Mouse (Mus musculus): ENCODE data around the gene Atp7a. TPM values are rescaled to one million over a fixed set of nuclear protein-coding genes. Genes with fewer than 3 reads are reported as not detected.

Atp7a gene
- polyA plus RNA-seq, 1 experiment = 10.7 TPM

DNA sequence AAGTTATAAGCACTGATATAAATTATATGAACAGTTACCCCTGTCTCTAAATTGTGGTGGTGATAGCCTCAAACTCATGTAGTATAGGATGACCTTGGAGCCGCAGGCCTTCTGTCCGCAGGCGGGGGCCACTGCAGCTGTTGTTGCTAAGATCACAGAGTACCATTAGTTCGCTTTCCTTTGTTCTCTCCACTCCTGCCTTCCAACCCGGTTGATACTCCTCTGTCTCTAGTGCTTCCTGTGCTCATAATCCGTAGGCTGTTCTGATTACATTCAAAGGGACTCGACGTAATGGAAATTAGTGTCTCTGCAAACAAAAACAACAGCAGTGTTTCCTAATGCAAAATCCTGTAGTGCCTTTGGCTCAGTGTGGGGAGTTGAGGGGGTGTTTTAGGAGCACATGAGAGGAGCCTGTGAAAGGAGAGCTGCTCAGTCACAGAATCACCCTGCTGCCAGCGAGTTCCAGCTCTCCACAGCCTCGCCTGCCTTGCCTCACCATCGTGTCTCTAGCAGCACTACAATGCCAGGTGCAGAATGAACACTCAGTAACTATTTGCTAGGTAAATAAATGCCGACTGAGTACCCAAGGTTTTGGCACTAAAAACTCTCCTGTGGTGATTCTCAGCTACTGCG, 53.9 kb downstream of the Atp7a start:
- no peak for DNase-seq (ENCODE audit: low read depth)

GRCm38 (mm10) chrX:106082518-106082917, 55.4 kb downstream of the Atp7a start:
- no peak for DNase-seq (ENCODE audit: low read depth)

- no peak for DNase-seq (ENCODE audit: low read depth)
These were observed 58.1 kb downstream of the Atp7a start for GRCm38 (mm10) chrX:106085132-106085531.

GRCm38 (mm10) chrX:106085564-106085963, 58.5 kb downstream of the Atp7a start:
- no peak for DNase-seq (ENCODE audit: low read depth)

DNA sequence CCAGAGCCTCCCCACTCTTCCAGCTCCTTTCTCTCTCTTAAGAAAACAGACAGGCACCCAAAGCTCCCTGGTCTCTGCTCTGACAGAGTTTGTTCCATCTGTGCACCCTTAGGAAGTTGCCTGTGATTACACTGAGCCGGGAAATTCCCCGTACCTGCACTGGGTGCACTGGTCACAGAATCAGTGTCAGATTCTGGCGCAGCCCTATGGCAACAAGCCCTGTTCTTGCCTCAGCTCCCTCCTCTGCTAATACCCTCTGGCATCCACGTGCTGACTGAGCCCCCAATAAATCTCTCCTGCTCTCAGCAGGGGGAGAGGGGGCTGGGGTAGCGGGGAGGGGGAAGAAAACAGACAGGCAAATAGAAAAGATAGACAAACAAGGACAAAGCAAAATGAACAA, 65.9 kb downstream of the Atp7a start:
- DNase-seq (ENCODE audit: low read depth) = no peak

DNA sequence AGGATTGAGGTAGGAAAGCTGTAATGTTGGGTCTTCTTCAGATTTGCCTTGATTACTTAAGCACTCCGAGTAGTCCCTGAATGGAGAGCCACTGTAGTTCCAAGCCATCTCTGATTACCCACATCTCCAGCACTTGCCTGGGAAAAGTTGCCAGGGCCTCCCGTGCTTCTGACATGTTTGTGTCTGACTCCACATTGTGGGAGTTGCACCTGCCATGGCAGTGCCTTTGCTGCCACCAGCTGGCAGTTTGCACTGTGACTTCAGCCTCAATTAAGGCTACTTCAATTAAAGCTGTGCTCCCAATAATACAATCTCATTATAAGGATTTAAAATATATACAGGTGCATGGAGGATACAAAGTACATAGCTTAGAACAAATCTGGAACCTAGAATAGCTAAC, 78.4 kb downstream of the Atp7a start:
- no peak for DNase-seq (ENCODE audit: low read depth)

DNA sequence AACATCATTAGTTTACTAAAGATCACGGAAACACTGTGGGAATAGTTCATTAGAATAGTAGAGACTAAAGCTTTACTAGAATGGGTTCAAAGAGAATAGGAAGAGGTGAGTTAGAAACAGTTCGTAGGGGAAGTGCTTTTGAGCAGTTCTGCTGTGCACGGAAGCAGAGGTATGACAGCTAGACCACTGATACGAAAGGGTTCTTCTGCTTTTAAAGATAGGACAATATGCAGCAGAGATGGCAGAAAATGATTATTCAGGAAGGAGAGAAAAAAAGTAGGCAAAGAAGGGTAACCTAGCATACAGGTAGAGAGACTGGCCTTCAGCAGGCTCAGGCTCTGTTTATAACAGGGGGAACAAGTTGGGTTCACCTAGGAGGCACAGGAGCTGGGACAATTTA, 86.8 kb downstream of the Atp7a start:
- DNase-seq (ENCODE audit: low read depth) = no peak

- DNase-seq (ENCODE audit: low read depth) = no peak
These were observed 87.6 kb downstream of the Atp7a start for GRCm38 (mm10) chrX:106114674-106115073.

- no peak for DNase-seq (ENCODE audit: low read depth)
These were observed 95.7 kb downstream of the Atp7a start for GRCm38 (mm10) chrX:106122823-106123222.

DNA sequence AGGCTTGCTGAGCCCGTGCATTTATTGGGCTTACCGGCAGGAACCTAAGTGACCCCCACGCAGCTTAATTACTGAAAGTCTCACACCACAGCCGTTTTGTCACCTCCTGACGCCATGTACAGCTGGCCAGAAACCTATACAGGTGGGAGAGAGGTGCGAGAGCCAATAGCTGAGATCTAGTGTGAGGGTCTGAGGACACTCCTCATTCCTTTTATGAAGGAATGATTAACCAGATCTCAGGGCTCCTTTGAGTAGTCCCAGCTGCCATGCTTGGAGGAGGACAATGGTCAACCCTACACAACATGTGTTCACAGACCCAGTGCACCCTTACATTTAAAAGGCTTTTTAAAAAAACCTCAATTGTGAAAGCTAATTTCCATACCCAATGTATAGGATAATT, 101.2 kb downstream of the Atp7a start:
- DNase-seq (ENCODE audit: low read depth) = no peak

- DNase-seq (ENCODE audit: low read depth) = no peak
These were observed 102.8 kb downstream of the Atp7a start for GRCm38 (mm10) chrX:106129877-106130276.

GRCm38 (mm10) chrX:106134916-106135315, 107.8 kb downstream of the Atp7a start:
- DNase-seq (ENCODE audit: low read depth) = no peak

DNA sequence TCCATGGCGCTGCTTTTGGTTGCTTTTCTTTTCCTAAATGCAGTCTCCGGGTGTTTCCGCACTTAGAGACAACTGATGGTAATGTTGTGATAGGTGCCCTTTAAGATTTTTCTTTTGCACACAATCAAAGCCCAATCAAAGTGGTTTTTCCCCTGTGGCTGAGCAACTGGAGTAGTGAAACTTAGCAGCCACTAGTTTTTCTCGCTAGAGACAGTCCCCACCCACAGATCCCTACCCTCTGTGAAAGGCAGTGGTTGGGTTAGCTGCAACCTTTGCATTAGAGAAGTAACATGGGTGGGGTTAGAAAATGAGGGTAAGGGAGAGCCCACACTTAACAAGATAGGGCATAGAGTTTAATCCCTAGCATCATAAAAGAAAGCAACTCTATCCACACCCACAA, 108.4 kb downstream of the Atp7a start:
- no peak for DNase-seq (ENCODE audit: low read depth)

- DNase-seq (ENCODE audit: low read depth) = no peak
These were observed 109.0 kb downstream of the Atp7a start for GRCm38 (mm10) chrX:106135916-106136575.

- no peak for DNase-seq (ENCODE audit: low read depth)
These were observed 112.4 kb downstream of the Atp7a start for GRCm38 (mm10) chrX:106139309-106140070.

GRCm38 (mm10) chrX:106142936-106143335, 115.9 kb downstream of the Atp7a start, which contains the start of gene Tlr13:
Gene Tlr13, plus strand, starts transcription at chrX:106143204.
- no peak for DNase-seq (ENCODE audit: low read depth)

GRCm38 (mm10) chrX:106148185-106148584, 121.1 kb downstream of the Atp7a start:
- no peak for DNase-seq (ENCODE audit: low read depth)

DNA sequence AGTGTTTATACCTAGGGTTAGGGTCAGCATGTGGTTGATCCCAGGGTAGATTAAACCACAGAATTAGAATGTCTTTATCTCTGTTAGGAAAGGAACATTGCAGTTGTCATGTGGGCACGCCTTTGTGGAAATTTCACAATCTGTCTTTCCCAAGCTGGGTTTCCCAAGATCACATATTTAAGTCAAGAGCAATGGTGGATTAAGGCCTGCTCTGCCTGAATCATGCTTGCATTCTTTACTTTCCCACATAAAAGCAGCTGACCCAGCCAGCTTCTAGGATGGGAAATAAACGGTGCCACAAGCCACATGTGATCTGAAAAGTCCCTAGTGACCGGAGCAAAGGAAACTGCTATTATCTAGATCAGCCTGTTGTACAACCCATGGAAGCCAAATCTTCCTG, 122.4 kb downstream of the Atp7a start:
- DNase-seq (ENCODE audit: low read depth) = no peak

GRCm38 (mm10) chrX:106154180-106154586, 127.1 kb downstream of the Atp7a start:
- no peak for DNase-seq (ENCODE audit: low read depth)

GRCm38 (mm10) chrX:106155892-106156291, 128.8 kb downstream of the Atp7a start:
- DNase-seq (ENCODE audit: low read depth) = no peak

DNA sequence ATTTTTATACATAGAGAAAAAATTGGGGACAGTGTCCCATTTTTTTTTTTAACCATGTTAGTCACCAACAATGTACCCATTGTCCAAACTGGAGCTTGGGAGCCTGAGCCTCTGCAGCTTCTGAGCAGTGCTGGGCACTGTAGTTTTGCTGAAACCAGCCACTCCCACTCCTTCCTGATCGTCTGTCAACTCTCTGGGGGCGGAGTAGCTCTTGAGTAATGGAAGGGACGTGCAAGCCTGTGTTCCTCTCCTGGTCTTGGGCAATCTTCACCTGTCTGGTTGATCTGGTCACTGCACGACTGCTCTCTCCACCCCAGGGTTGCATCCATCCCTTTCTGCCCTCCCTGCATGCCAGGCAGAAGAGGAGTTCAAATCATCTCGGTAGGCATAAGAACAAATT, 136.9 kb downstream of the Atp7a start:
- no peak for DNase-seq (ENCODE audit: low read depth)

- DNase-seq (ENCODE audit: low read depth) = no peak
These were observed 137.5 kb downstream of the Atp7a start for GRCm38 (mm10) chrX:106164555-106164954.

DNA sequence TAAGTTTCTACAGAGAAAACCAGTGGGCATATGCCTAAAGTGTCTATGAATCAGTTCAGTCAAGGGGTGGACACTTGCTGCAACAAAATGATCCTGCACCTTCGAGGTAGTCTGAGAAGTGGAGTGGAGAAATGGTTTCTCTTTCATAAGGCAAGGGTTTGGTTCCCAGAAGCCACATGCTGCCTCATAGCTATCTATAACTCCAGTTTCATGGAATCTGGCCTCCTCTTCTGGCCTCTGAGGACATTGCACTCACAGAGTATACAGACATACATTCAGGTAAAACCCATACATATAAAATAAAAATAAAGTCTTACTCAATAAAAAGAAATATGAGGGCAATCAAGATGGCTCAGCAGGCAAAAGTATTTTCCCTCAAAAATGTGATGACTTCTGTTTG, 138.0 kb downstream of the Atp7a start:
- DNase-seq (ENCODE audit: low read depth) = no peak

Data from gonadal fat pad, adult 2 months (tissue).